In genomic region chrX:74243396-74243795, GRCm38 (mm10) we compare ENCODE assay signal across 8 mouse cellular contexts. TPM values are rescaled to one million over a fixed set of nuclear protein-coding genes. Genes with fewer than 3 reads are reported as not detected.
A peak's percentile ranks its signal among the peaks of the same experiment; 100 is the strongest.
DNase-seq lines count a peak whose midpoint lies in the region; ATAC-seq and TF ChIP-seq lines count a peak whose summit lies in the region.

No protein-coding gene starts in this region.

- H3K4me1 ChIP-seq in liver, adult 2 months (ENCODE audit: control insufficient read depth, insufficient read depth, low read length), result no peaks in the 10 kb centered on the region
- no peaks in the 10 kb centered on the region; the same call in 1 of the 2 replicates for H3K4me1 ChIP-seq in intestine, embryonic 14.5 days (replicated peaks; ENCODE audit: control insufficient read depth, insufficient read depth, low read length)
- no peaks in the 10 kb centered on the region for H3K4me1 ChIP-seq in lung, postnatal 0 days (ENCODE audit: insufficient read depth, low read depth, low read length)
- no peaks in the 10 kb centered on the region for H3K4me1 ChIP-seq in stomach, postnatal 0 days (replicated peaks; ENCODE audit: control insufficient read depth, insufficient read depth)

- H3K4me3 ChIP-seq in liver, adult 2 months (ENCODE audit: insufficient read depth, low read depth, low read length), result no peak overlapping the region
- peak overlapping the region; percentile 59 for H3K4me3 ChIP-seq in intestine, embryonic 14.5 days (ENCODE audit: low read depth, low read length)
- no peak overlapping the region for H3K4me3 ChIP-seq in lung, postnatal 0 days (ENCODE audit: low read depth, low read length)
- peak overlapping the region; percentile 45 for H3K4me3 ChIP-seq in stomach, postnatal 0 days (ENCODE audit: low read depth, low read length)

- H3K9me3 ChIP-seq in intestine, embryonic 14.5 days (ENCODE audit: control insufficient read depth, low read length), result no peaks in the 10 kb centered on the region
- H3K9me3 ChIP-seq in lung, postnatal 0 days (ENCODE audit: low read length), result no peaks in the 10 kb centered on the region
- no peaks in the 10 kb centered on the region for H3K9me3 ChIP-seq in stomach, postnatal 0 days (ENCODE audit: control insufficient read depth, low read length)

- no peaks in the 10 kb centered on the region for H3K79me2 ChIP-seq in liver, adult 2 months (ENCODE audit: control insufficient read depth, insufficient read depth, low read length)

- no peak for TF ChIP-seq EP300 in lung, postnatal 0 days (IDR thresholded peaks at IDR 0.05)
- no peak for TF ChIP-seq EP300 in stomach, postnatal 0 days (optimal IDR thresholded peaks at IDR 0.05)

- ATAC-seq in intestine, embryonic 14.5 days (replicated peaks; ENCODE audit: low FRiP score, low TSS enrichment, low read depth), result no peak
- peak; percentile 5; the same call in 1 of the 2 replicates for ATAC-seq in lung, postnatal 0 days
- no peak for ATAC-seq in stomach, postnatal 0 days (ENCODE audit: low FRiP score, low TSS enrichment)

- TF ChIP-seq CTCF in liver, adult 2 months (IDR thresholded peaks at IDR 0.05; ENCODE audit: low read depth, low read length), result no peak
- TF ChIP-seq CTCF in lung, postnatal 0 days (IDR thresholded peaks at IDR 0.05), result no peak
- TF ChIP-seq CTCF in stomach, postnatal 0 days (IDR thresholded peaks at IDR 0.05; ENCODE audit: low read depth), result no peak

- no peak overlapping the region for H3K27ac ChIP-seq in liver, adult 2 months (replicated peaks; ENCODE audit: insufficient read depth, low read depth, low read length)
- H3K27ac ChIP-seq in intestine, embryonic 14.5 days (ENCODE audit: low read depth), result no peak overlapping the region
- H3K27ac ChIP-seq in lung, postnatal 0 days (ENCODE audit: low read length), result peak overlapping the region; percentile 92
- peak overlapping the region; percentile 69 for H3K27ac ChIP-seq in stomach, postnatal 0 days (replicated peaks)

- no peaks in the 10 kb centered on the region for H3K27me3 ChIP-seq in liver, adult 2 months (ENCODE audit: control insufficient read depth, insufficient read depth, low read length)
- no peaks in the 10 kb centered on the region for H3K27me3 ChIP-seq in intestine, embryonic 14.5 days (replicated peaks; ENCODE audit: control insufficient read depth, insufficient read depth, low read length)
- H3K27me3 ChIP-seq in lung, postnatal 0 days (replicated peaks; ENCODE audit: insufficient read depth, low read length), result no peaks in the 10 kb centered on the region
- no peaks in the 10 kb centered on the region for H3K27me3 ChIP-seq in stomach, postnatal 0 days (ENCODE audit: control insufficient read depth, insufficient read depth, low read length)

- no peak for TF ChIP-seq POLR2A in liver, adult 2 months (IDR thresholded peaks at IDR 0.05; ENCODE audit: extremely low read depth, insufficient read depth, low read length)

- WGBS in liver, adult 2 months, result 68% methylated on average over 2 of the region's 2 CpGs
- WGBS in intestine, embryonic 14.5 days, result 64% methylated on average over 2 of the region's 2 CpGs
- whole genome bisulfite sequencing in lung, postnatal 0 days, result 31% methylated on average over 2 of the region's 2 CpGs
- WGBS in stomach, postnatal 0 days, result 72% methylated on average over 2 of the region's 2 CpGs

- peak; percentile 29 for DNase-seq in liver, adult 2 months (ENCODE audit: extremely low read depth, low read depth, low spot score)
- DNase-seq in liver, result no peak
- no peak for DNase-seq in intestine, embryonic 14.5 days (ENCODE audit: low spot score)
- peak; percentile 73 for DNase-seq in lung, postnatal 0 days (ENCODE audit: low spot score)
- DNase-seq in stomach, postnatal 0 days (ENCODE audit: low spot score), result no peak
- no peak for DNase-seq in urinary bladder, postnatal 25 days (ENCODE audit: low spot score)
- no peak for DNase-seq in thymus, postnatal 10 days (ENCODE audit: low spot score in 2 of 2)
- no peak for DNase-seq in layer of hippocampus, adult 18-20 months (ENCODE audit: low spot score in 2 of 2)

- H3K4me2 ChIP-seq in intestine, embryonic 14.5 days (ENCODE audit: low read length), result peak overlapping the region; percentile 62
- H3K4me2 ChIP-seq in lung, postnatal 0 days (replicated peaks; ENCODE audit: low read depth, low read length), result peak overlapping the region; percentile 51
- H3K4me2 ChIP-seq in stomach, postnatal 0 days (replicated peaks; ENCODE audit: low read depth), result peak overlapping the region; percentile 50

- H3K9ac ChIP-seq in liver, adult 2 months (ENCODE audit: low read depth, low read length), result no peak overlapping the region
- peak overlapping the region; percentile 75 for H3K9ac ChIP-seq in intestine, embryonic 14.5 days (ENCODE audit: low read length)
- H3K9ac ChIP-seq in lung, postnatal 0 days (replicated peaks; ENCODE audit: low read depth), result 0 out of 2 replicates have a peak overlapping the region, but pooled peaks have one; percentile 19
- peak overlapping the region; percentile 24; the same call in 1 of the 2 replicates for H3K9ac ChIP-seq in stomach, postnatal 0 days (ENCODE audit: low read length)

- no peaks in the 10 kb centered on the region for H3K36me3 ChIP-seq in liver, adult 2 months (ENCODE audit: control insufficient read depth, insufficient read depth, low read length)
- H3K36me3 ChIP-seq in intestine, embryonic 14.5 days (ENCODE audit: control insufficient read depth, insufficient read depth, low read length), result peaks cover 50% of the 10 kb centered on the region
- peaks cover 16% of the 10 kb centered on the region; the same call in 1 of the 2 replicates for H3K36me3 ChIP-seq in lung, postnatal 0 days (ENCODE audit: insufficient read depth, low read length)
- peaks cover 8% of the 10 kb centered on the region; the same call in 1 of the 2 replicates for H3K36me3 ChIP-seq in stomach, postnatal 0 days (ENCODE audit: control insufficient read depth, insufficient read depth, low read length)

RNA-seq across cellular contexts. Expression of gene Flna, which starts 6.2 kb away (rescaled TPM):
- 34.8 and 47.3 TPM in 2 replicates for total RNA-seq in liver, adult 2 months (2014; rRNA removed)
- polyA plus RNA-seq in liver, adult 2 months (2012; rRNA removed), result 14.9 and 24.4 TPM in 2 replicates
- 495 and 548 TPM in 2 replicates for polyA plus RNA-seq in intestine, embryonic 14.5 days (2014; fragmentation: Nextera tagmentation; extraction: Ambion mirVana)
- polyA plus RNA-seq in lung, postnatal 0 days (2015; fragmentation: Nextera tagmentation; extraction: Ambion mirVana), result 171 and 179 TPM in 2 replicates
- 256 and 289 TPM in 2 replicates for polyA plus RNA-seq in stomach, postnatal 0 days (2015; fragmentation: Nextera tagmentation; extraction: Ambion mirVana)
- total RNA-seq in layer of hippocampus, adult 18-20 months (2021), result 10 to 100 TPM; 44.8 to 52.5 TPM

RNA-seq across cellular contexts. Expression of gene Emd, which starts 11.1 kb away (rescaled TPM):
- 10.2 and 10.3 TPM in 2 replicates for total RNA-seq in liver, adult 2 months (2014; rRNA removed)
- 32.4 and 38.8 TPM in 2 replicates for polyA plus RNA-seq in liver, adult 2 months (2012; rRNA removed)
- 30.4 and 30.7 TPM in 2 replicates for polyA plus RNA-seq in intestine, embryonic 14.5 days (2014; fragmentation: Nextera tagmentation; extraction: Ambion mirVana)
- polyA plus RNA-seq in lung, postnatal 0 days (2015; fragmentation: Nextera tagmentation; extraction: Ambion mirVana), result 16.1 and 18.6 TPM in 2 replicates
- 20.9 TPM in 2 replicates for polyA plus RNA-seq in stomach, postnatal 0 days (2015; fragmentation: Nextera tagmentation; extraction: Ambion mirVana)
- 10 to 100 TPM; 37.2 to 43.0 TPM for total RNA-seq in layer of hippocampus, adult 18-20 months (2021)

RNA-seq across cellular contexts. Expression of gene Rpl10, which starts 27.2 kb away (rescaled TPM):
- total RNA-seq in liver, adult 2 months (2014; rRNA removed), result 1,181 and 1,274 TPM in 2 replicates
- 968 and 1,030 TPM in 2 replicates for polyA plus RNA-seq in liver, adult 2 months (2012; rRNA removed)
- polyA plus RNA-seq in intestine, embryonic 14.5 days (2014; fragmentation: Nextera tagmentation; extraction: Ambion mirVana), result 990 and 1,020 TPM in 2 replicates
- 661 and 759 TPM in 2 replicates for polyA plus RNA-seq in lung, postnatal 0 days (2015; fragmentation: Nextera tagmentation; extraction: Ambion mirVana)
- polyA plus RNA-seq in stomach, postnatal 0 days (2015; fragmentation: Nextera tagmentation; extraction: Ambion mirVana), result 762 and 787 TPM in 2 replicates
- total RNA-seq in layer of hippocampus, adult 18-20 months (2021), result 100 to 1,000 TPM; 185 to 211 TPM

RNA-seq across cellular contexts. Expression of gene Taz, which starts 38.3 kb away (rescaled TPM):
- total RNA-seq in liver, adult 2 months (2014; rRNA removed), result 29.7 and 37.2 TPM in 2 replicates
- 48.8 and 53.9 TPM in 2 replicates for polyA plus RNA-seq in liver, adult 2 months (2012; rRNA removed)
- 60.6 and 67.6 TPM in 2 replicates for polyA plus RNA-seq in intestine, embryonic 14.5 days (2014; fragmentation: Nextera tagmentation; extraction: Ambion mirVana)
- polyA plus RNA-seq in lung, postnatal 0 days (2015; fragmentation: Nextera tagmentation; extraction: Ambion mirVana), result 82.7 and 84.9 TPM in 2 replicates
- 59.5 and 71.1 TPM in 2 replicates for polyA plus RNA-seq in stomach, postnatal 0 days (2015; fragmentation: Nextera tagmentation; extraction: Ambion mirVana)
- total RNA-seq in layer of hippocampus, adult 18-20 months (2021), result 10 to 100 TPM; 57.7 to 60.7 TPM

RNA-seq across cellular contexts. Expression of gene Dnase1l1, which starts 38.7 kb away (rescaled TPM):
- 3.5 and 6.1 TPM in 2 replicates for total RNA-seq in liver, adult 2 months (2014; rRNA removed)
- 4.9 and 5.5 TPM in 2 replicates for polyA plus RNA-seq in liver, adult 2 months (2012; rRNA removed)
- polyA plus RNA-seq in intestine, embryonic 14.5 days (2014; fragmentation: Nextera tagmentation; extraction: Ambion mirVana), result 10.1 and 10.6 TPM in 2 replicates
- 27.7 and 33.0 TPM in 2 replicates for polyA plus RNA-seq in lung, postnatal 0 days (2015; fragmentation: Nextera tagmentation; extraction: Ambion mirVana)
- 15.6 and 15.8 TPM in 2 replicates for polyA plus RNA-seq in stomach, postnatal 0 days (2015; fragmentation: Nextera tagmentation; extraction: Ambion mirVana)
- 1 to 10 TPM; 2.4 to 2.6 TPM for total RNA-seq in layer of hippocampus, adult 18-20 months (2021)

Comparison
In these comparisons a context has a peak if more than half of its experiments do, and no peak if none do; other contexts are left out.
1. DNase-seq: peak in liver, adult 2 months (single experiment) and lung, postnatal 0 days (single experiment); none in liver (single experiment), intestine, embryonic 14.5 days (single experiment), stomach, postnatal 0 days (single experiment), urinary bladder, postnatal 25 days (single experiment), thymus, postnatal 10 days (0 of 2) and layer of hippocampus, adult 18-20 months (0 of 2).
2. H3K27ac ChIP-seq: peak in lung, postnatal 0 days (single experiment) and stomach, postnatal 0 days (single experiment); none in liver, adult 2 months (single experiment) and intestine, embryonic 14.5 days (single experiment).
3. H3K4me3 ChIP-seq: peak in intestine, embryonic 14.5 days (single experiment) and stomach, postnatal 0 days (single experiment); none in liver, adult 2 months (single experiment) and lung, postnatal 0 days (single experiment).
4. Peak in every context shown above with its lines, with median percentiles within 50 percentile points of each other: H3K4me2 ChIP-seq.